Mouse (Mus musculus): ENCODE measurements around the gene Drd5. TPM values are rescaled to one million over a fixed set of nuclear protein-coding genes. Genes with fewer than 3 reads are reported as not detected.

The Drd5 gene
- 0.15 and 0.21 TPM in 2 replicates for polyA plus RNA-seq (2012; rRNA removed)

DNA sequence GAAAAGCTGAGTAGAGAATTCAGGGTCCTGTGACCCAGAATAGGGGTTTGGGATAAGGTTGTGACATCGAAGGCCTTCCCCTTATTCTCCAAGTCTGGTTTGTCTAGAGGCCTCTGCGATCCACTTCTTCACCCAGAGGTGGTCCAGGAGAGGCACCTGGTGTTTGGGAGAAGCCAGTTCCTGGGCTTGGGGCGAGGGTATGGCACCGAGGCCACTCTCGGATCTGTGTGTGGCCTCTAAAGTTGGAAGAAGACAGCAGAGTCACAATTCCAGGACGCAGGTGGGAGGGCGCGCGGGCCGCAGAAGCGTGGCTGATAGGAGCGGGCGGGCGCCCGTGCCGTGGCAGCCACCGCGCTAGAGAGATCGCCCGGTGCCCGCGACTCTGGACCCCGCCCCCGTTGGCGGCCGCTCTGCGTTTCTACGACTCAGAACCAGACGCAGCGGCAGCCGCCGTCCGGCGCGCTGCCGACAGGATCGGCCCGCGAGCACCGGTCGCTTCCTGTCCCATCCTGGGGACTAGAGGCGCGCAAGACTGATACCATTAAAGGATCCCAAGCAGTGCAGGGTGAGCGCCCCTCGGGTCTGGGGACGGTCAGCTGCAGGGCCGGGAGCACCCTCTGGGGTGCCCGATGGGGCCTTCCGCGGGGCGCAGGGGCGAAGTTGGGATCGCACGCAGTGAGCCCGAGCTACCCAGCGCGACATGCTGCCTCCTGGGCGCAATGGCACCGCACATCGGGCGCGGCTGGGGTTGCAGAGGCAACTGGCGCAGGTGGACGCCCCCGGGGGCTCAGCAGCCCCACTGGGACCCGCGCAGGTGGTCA lies at the start of gene Drd5:
Gene Drd5 (plus strand): TSS at position 402 of the 821 bp plus-strand sequence.

GRCm38 (mm10) chr5:38275771-38276170 lies 43.4 kb upstream of the Drd5 start, which contains the start of gene Otop1:
Otop1 (plus strand) TSS chr5:38275972.

Other genes with a start within 250 kb of the Drd5 start
- 725 and 853 TPM in 2 replicates for gene Nsg1, start 159.5 kb upstream of the Drd5 start, polyA plus RNA-seq (2012; rRNA removed)
- 30.2 and 32.9 TPM in 2 replicates for gene Zbtb49, start 98.9 kb upstream of the Drd5 start, polyA plus RNA-seq (2012; rRNA removed)
- gene Lyar, start 98.9 kb upstream of the Drd5 start, polyA plus RNA-seq (2012; rRNA removed) = 38.2 and 39.5 TPM in 2 replicates
- 67.3 and 81.1 TPM in 2 replicates for gene Tmem128, start 59.2 kb upstream of the Drd5 start, polyA plus RNA-seq (2012; rRNA removed)
- gene Otop1, start 43.4 kb upstream of the Drd5 start, polyA plus RNA-seq (2012; rRNA removed) = 0.01 and 0.09 TPM in 2 replicates
- 0.49 and 0.66 TPM in 2 replicates for gene Slc2a9, start 183.8 kb downstream of the Drd5 start, polyA plus RNA-seq (2012; rRNA removed)
- gene Wdr1, start 243.9 kb downstream of the Drd5 start, polyA plus RNA-seq (2012; rRNA removed) = 122 and 132 TPM in 2 replicates